Comparison of ENCODE assay signal across 8 mouse cellular contexts in the genomic region with DNA sequence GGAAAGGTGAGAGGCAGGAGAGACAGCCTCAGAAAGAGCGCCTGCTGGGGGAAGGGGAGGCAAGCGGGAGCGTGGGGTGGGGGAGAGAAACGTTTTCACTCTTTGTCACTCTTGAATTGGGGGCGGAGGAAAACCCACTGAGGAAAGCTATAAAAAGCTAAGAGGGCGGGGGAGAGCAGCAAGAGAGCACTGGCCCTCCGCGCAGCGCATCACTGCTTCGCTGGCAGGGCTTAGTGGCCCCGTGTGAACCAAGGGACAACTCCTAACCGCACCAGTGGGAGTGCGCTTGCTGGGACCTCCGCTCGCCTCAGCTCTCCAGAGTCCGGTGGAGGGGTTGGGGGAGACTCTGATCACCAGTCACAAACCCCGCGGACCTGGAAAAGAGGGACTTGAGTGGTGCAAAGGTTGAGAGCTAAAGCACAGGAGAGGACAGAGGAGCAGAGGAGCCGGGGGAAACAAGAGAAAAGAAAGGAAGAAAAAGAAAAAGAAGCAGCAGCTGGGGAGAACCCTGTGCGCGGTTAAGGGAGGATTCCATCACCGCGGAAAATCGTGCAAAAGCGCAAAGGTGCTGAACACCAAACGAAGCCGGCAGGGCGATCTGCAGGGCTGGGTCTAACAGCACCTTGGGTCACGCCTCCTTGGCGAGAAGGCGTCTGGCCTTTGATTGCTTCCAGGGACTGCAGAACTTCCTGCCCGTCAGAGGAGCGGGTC. TPM values are rescaled to one million over a fixed set of nuclear protein-coding genes. Genes with fewer than 3 reads are reported as not detected.
DNase-seq lines count a peak whose midpoint lies in the region; ATAC-seq and TF ChIP-seq lines count a peak whose summit lies in the region.

TSS of gene Dkk2 (plus strand) at position 181 of the 711 bp plus-strand sequence.

- H3K27ac ChIP-seq in forebrain, embryonic 14.5 days (ENCODE audit: low read depth, low read length): no peak within 1 kb of the TSS
- H3K27ac ChIP-seq in kidney, adult 2 months (ENCODE audit: insufficient read depth, low read depth, low read length): peak within 1 kb of the TSS; percentile 36; the same call in 1 of the 2 replicates

- peak; percentile 17 for DNase-seq in adrenal gland, adult 2 months
- DNase-seq in adrenal gland, postnatal 25 days: no peak
- peak; percentile 47 for DNase-seq in ES-CJ7 (ENCODE audit: low read depth, low spot score)
- DNase-seq in forebrain, embryonic 14.5 days (ENCODE audit: low spot score): peak; percentile 59
- peak; percentile 78 for DNase-seq in kidney, adult 2 months
- no peak for DNase-seq in MN1 (ENCODE audit: low spot score)
- DNase-seq in spleen, postnatal 10 days (ENCODE audit: low spot score in 2 of 2): no peak

- peaks cover 21% of the 10 kb centered on the region for H3K27me3 ChIP-seq in forebrain, embryonic 14.5 days (replicated peaks; ENCODE audit: control insufficient read depth, insufficient read depth, low read length)
- H3K27me3 ChIP-seq in kidney, adult 2 months (replicated peaks; ENCODE audit: control insufficient read depth, insufficient read depth, low read length): no peaks in the 10 kb centered on the region

- TF ChIP-seq POLR2A in kidney, adult 2 months (IDR thresholded peaks at IDR 0.05; ENCODE audit: low read depth, low read length): no peak

- TF ChIP-seq CTCF in kidney, adult 2 months (conservative IDR thresholded peaks at IDR 0.05; ENCODE audit: insufficient read depth, insufficient read length, low read depth, low read length): no peak

- peak within 1 kb of the TSS; percentile 41 for H3K4me3 ChIP-seq in forebrain, embryonic 14.5 days (ENCODE audit: low read depth, low read length)
- peak within 1 kb of the TSS; percentile 54 for H3K4me3 ChIP-seq in kidney, adult 2 months (ENCODE audit: insufficient read depth, low read depth, low read length)

- H3K36me3 ChIP-seq in forebrain, embryonic 14.5 days (ENCODE audit: control insufficient read depth, insufficient read depth, low read length): no peaks in the 10 kb centered on the region
- H3K36me3 ChIP-seq in kidney, adult 2 months (ENCODE audit: control insufficient read depth, insufficient read depth, low read length): no peaks in the 10 kb centered on the region

- peak within 1 kb of the TSS; percentile 50 for H3K9ac ChIP-seq in forebrain, embryonic 14.5 days (ENCODE audit: low read length)

- H3K9me3 ChIP-seq in forebrain, embryonic 14.5 days (replicated peaks; ENCODE audit: control insufficient read depth, low read length): no peaks in the 10 kb centered on the region

- peaks cover 19% of the 10 kb centered on the region for H3K4me1 ChIP-seq in forebrain, embryonic 14.5 days (ENCODE audit: control insufficient read depth, insufficient read depth, low read length)
- no peaks in the 10 kb centered on the region; the same call in 1 of the 2 replicates for H3K4me1 ChIP-seq in kidney, adult 2 months (ENCODE audit: control insufficient read depth, insufficient read depth, low read length)

- peak within 1 kb of the TSS; percentile 96 for H3K4me2 ChIP-seq in forebrain, embryonic 14.5 days (ENCODE audit: low read length)

- WGBS in forebrain, embryonic 14.5 days: under 1% methylated on average over 33 of the region's 33 CpGs
- 1% methylated on average over 33 of the region's 33 CpGs for WGBS in kidney, adult 2 months

- peak; percentile 47 for ATAC-seq in forebrain, embryonic 14.5 days
- peak; percentile 33 for ATAC-seq in megakaryocyte, adult 5-6 weeks (ENCODE audit: poor library complexity, severe bottlenecking)

RNA-seq across cellular contexts. Expression of gene Dkk2, which starts in this region (rescaled TPM):
- 1 to 10 TPM; 2.5 to 5.2 TPM for total RNA-seq in adrenal gland, adult 2 months (2021)
- 0.91 and 1.3 TPM in 2 replicates for polyA plus RNA-seq in adrenal gland, adult 2 months (2012; rRNA removed)
- 1.7 and 2.3 TPM in 2 replicates for total RNA-seq in adrenal gland, postnatal 25 days (2021)
- polyA plus RNA-seq in forebrain, embryonic 14.5 days (2014; fragmentation: Nextera tagmentation; extraction: Ambion mirVana): 0.79 and 1.6 TPM in 2 replicates
- 11.8 and 12.3 TPM in 2 replicates for polyA plus RNA-seq in kidney, adult 2 months (2012; rRNA removed)
- total RNA-seq in megakaryocyte, adult 5-6 weeks (2015): not detected in 2 replicates
- not detected in 2 replicates for total RNA-seq in megakaryocyte, adult 5-6 weeks (2017)

Comparison
In these comparisons a context has a peak if more than half of its experiments do, and no peak if none do; other contexts are left out.
1. DNase-seq: peak in adrenal gland, adult 2 months (single experiment), ES-CJ7 (single experiment), forebrain, embryonic 14.5 days (single experiment) and kidney, adult 2 months (single experiment); none in adrenal gland, postnatal 25 days (single experiment), MN1 (single experiment) and spleen, postnatal 10 days (0 of 2).
2. Peak in ATAC-seq in megakaryocyte, adult 5-6 weeks; RNA of the gene not detected or under 1 TPM.